Mouse (Mus musculus) adrenal gland, adult 8-10 months (tissue): ENCODE results near the gene Uqcrfs1. TPM values are rescaled to one million over a fixed set of nuclear protein-coding genes. Genes with fewer than 3 reads are reported as not detected.
A peak's percentile ranks its signal among the peaks of the same experiment; 100 is the strongest.

ENCODE experiments used
- DNase-seq: peaks from one replicate; pipeline ENCODE4 v3.0.0; 2022
- total RNA-seq, 4 experiments: library from RNA; stranded (reverse); gene quantifications; 2 replicates each; pipeline ENCODE4 v1.2.4; 2022

The Uqcrfs1 gene
- 100 to 1,000 TPM; 184 to 287 (median 250) TPM for total RNA-seq

DNA sequence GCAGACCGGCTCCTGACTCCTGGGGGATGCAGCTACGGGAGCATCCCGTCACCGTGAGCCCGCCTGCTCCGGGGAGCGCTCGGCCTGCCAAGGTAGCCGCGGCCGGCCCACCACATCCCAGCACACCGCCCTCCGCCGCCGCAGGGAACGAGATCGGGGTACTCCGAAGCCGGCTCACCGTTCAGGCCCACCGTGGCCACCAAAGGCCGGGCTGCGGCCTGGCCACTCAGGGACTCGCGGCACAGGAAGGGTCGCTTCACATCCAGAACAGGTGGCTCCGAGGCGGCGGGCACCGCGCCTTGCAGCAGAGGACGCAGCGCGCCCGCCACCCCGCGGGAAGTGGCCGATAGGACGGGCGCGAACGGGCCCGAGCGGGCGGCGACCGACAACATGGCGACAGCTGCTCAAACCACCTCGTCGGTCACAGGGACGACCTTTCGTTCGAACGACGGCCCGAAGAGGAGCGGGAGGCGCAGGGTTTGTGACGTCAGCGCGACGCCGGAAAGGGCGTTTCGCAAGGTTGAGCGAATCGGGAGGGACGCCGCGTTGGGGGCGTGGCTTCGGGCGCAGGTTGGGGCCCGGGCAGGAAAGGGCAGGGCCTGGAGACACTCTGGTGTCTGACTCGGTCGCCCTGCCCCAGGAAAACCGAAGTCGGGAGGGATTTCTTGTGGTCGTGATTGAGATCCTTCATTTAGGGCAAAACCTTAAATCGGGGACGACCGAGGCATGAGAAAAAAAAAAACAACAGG is at the start of gene Uqcrfs1:
Gene Uqcrfs1 (minus strand): TSS at position 507 of the 749 bp plus-strand sequence.
- DNase-seq, result peak; percentile 95

DNA sequence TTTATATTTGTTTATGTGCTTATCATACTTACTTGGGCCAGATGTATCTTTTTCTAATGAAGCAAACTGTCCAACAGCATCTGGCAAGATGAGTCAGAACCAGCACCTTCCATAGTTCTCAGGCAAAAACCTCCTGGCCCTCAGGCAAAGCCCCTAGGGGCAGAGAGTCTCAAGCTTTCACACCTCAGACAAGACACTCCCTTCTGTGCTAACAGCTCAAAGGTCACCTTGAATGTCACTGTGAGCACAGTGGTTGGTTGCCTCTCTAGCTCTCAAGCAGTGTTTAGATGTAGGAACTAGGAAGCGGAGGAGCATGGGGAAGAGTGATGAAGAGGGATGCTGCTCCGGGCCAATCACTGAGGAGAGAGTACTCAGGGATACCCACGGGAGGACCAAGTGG is 40.6 kb upstream of the Uqcrfs1 start:
- no peak for DNase-seq

DNA sequence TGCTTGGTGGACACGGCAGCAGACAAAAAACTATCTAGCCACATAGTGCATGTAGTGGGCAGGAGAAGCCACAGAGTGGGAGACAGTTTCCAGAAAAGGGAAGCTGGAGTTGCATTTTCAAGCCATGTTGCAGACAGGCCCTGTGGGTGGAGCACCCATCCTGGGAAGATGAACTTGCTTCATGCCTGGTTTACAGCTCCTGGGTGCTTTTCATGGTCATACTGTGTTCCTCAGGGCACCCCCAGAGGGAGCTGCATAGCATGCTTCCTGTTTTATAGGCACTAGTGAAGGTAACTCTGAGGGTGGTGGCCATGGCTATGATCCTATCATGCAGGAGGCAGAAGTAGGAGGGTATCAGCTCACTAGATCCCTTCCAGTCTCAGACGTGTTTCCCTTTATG is 37.4 kb upstream of the Uqcrfs1 start:
- DNase-seq, result no peak

DNA sequence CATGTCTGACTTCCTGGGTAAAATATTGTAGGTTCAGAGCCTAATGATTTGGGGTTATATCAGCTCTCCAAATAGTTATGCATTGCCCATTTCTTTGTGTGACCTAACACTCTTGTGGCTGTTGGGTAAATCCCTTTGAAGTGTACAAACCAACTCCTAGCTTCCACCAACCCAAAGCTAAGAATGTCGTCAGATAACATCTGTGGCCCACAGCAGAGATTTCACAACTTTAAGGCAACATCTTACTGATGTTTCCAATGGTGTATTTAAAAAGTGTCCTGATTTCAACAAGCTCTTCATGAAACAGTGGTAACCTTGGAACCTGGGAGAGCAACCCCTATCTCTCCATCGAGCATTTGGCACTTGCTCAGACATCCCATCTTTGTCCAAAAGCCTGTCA is 33.6 kb upstream of the Uqcrfs1 start:
- DNase-seq, result no peak

DNA sequence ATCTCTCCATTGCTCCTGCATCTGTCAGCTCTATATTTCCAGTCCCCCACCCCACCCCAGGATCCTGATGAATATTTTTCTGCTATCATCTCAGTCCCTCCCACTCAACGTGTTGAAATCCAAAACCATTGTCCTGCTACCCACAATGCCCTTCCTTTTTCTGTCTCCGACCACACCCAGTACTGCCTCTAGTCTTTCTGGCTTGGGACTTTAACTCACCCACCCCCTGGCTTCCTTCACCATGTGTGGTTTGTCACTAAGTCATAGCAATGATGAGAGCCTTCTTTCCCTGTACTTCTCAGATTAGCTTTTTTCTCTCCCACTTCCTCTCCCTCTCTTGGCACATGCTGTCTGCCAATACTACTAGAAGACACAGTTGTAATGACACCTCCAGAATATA is 31.7 kb upstream of the Uqcrfs1 start:
- DNase-seq, result no peak

DNA sequence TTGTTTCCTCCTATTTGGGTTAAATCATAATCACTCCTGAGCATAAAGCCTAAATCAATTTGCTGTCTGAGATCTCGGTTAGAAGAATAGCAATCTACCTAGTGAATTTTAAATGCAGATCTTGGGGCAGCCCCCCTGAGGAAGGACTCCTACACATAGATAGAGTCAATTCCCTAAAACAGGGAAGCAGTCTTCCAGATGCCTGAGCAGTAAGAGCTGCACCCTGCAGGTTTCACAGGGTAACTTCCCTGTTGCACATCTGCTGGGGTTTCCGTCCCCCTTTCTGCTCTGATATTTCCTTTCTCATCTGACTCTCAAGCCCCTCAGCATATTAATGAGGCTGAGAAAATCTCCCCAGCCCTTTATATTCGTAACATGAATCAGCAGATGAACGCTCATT is 27.8 kb upstream of the Uqcrfs1 start:
- no peak for DNase-seq

DNA sequence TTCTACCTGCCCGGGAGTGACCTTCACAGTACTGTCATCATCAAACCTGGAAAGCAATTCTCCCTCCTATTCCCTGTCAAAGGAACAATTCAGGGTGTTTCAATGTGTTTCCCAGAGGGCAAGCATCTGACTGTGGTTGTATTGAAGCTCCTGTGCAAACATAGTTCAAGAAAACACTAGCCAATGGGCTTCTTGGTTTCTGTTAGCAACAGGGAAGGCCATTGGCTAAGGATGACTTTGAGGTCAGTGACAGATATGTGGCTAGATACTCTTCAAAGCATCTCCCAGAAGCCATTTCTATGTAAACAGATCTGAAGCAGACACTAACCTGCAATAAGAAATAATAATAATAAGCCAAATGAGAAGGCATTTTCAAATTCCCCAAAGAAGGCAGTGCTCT is 25.0 kb upstream of the Uqcrfs1 start:
- no peak for DNase-seq

DNA sequence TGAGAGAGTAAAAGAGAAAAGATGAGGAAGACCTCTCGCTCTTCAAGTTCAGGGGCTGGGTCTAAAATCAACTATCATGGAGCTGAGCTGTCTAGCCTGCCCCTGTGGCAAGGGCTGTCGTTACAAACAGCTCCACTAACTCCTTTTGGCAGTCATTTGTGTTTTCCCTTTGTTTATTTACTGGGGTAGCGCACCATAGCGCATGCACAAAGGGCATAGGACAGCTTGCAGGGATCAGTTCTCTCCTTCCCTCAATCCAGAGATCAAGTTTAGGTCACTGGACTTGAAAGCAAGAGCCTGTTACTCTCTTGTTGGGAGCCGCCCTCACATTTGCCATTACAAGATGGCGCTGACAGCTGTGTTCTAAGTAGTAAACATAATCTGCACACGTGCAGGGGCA is 22.4 kb upstream of the Uqcrfs1 start:
- DNase-seq, result no peak

DNA sequence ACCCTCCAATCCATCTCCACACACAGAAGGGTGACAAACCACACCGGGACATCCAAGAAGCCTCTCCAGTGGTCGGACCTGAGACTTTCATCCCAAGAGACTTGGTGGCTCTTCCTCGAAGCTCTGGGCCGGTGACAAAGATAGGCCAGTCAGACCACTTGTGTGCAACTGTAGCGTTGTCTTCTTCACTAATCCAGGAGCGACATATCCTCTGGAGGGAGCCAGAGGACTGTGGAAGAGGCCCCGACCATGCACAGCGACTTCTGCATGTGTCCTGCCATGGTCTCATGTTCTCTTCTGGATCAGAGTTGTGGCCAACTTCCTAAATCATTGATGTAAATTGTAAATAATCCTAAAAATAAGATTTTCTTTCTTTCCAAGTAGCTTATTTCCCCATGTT is 21.6 kb upstream of the Uqcrfs1 start:
- no peak for DNase-seq

DNA sequence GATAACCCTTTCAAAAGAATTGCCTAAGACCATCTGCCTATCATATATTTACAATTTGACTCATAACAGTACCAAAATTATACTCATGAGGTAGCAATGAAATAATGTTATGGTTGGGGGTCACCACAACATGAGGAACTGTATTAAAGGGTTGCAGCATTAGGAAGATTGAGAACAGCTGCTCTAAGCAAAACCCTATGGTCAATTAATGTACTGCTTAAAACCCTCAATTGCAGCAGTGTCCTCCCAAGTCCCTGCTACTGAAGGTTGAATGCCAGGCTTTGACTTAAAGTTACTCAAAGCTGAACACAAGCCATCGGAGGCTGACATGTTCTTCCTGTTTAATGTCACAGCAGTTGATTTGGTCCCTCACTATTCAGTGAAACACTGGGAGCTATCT is 15.4 kb upstream of the Uqcrfs1 start:
- no peak for DNase-seq

DNA sequence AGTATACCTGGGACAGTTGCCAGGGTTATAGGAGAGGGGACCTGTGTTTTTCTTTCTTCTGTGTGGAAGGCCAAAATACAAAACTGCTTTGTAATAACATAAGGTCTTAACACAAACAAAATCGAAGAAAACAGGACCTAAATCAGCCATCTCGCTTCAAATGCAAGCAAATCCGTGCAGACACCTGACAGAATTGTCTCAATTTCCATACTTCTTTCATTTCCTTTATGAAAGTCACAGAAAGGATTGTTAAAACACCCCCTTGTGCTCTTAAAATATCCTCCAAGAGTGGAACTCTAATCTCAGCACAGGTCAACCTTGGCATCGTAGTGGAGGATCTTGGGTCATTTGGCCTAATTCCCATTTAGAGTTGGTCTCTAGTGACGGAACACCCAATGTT is 14.9 kb upstream of the Uqcrfs1 start:
- no peak for DNase-seq

DNA sequence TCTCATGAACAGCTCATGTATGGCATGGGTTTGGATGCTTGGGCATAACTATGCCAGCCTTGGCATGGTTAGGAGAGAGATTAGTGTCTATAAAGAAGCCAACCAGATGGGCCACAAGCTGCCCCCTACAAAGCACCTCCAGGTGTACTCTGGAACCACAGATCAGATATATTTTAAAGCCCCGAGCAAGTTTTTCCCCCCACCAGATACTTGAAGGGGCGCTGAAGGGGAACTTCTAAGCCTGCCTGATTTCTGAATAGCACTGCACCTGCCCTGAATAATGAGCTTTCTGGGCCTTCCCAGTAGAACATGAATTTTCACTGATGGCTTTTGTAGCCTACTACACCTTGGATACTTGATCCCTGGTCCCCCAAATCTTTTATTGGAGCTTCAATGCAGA is 12.6 kb upstream of the Uqcrfs1 start:
- DNase-seq, result no peak

DNA sequence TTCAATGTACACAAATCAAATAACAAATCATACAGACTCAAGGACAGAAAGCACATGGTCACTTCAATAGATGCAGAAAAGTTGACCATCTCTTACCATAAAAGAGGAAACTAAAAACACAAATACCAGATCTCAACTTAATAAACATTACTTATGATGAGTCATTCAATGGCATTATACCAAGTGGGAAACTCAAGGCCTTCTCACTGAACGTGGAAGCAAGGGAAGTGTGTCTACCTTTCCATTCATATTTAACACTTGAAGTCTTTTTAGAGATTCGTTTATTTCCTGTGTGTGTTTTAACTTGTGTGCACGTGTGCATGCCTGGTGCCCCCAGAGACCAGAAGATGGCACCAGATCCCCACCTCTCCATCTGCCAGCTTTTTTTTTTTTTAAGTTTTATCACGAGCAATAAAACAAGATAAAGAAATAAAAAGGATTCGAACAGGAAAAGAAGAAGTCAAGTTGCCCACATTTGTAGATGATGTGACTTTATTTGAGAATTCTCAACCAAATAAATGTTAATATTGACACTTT is 8.0 kb upstream of the Uqcrfs1 start:
- DNase-seq, result no peak

DNA sequence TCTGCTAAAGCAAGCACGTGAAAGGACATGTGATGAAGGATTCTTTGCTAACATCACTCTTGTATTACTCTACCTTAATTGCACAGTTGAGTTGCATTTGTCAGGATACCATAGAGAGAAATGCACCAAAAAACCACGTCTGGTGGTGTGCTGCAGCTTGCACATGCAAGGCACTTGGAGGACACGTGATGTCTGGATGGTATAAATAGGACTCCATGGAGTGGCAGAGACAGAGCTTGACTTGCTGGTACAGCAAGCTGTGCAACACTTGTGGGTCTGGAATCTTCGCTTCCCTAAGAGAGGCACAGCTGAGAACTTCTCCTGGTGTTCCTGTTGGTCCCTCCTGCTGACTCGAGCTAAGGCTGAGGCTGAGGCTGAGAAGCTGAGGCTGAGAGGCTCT is 4.2 kb upstream of the Uqcrfs1 start:
- no peak for DNase-seq

DNA sequence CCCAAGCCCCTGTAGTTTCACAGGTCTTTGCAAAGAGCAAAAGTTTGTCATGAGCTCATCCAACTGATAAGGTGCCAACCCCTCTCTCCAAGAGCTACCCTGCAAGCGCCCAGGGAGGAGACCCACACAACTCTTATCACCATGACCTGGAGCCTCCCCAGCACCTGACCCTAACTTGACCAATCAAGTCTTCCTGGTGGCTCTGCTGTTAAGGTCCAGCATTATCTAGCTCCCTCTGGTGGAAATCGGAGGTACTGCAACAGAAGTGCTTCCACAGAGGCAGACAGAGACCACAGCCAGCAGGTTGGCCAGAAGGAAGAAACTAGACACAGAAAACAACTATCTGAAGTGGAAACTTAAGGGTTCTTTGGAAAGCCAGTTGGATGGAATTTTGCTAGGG is 3.7 kb upstream of the Uqcrfs1 start:
- peak; percentile 69 for DNase-seq

DNA sequence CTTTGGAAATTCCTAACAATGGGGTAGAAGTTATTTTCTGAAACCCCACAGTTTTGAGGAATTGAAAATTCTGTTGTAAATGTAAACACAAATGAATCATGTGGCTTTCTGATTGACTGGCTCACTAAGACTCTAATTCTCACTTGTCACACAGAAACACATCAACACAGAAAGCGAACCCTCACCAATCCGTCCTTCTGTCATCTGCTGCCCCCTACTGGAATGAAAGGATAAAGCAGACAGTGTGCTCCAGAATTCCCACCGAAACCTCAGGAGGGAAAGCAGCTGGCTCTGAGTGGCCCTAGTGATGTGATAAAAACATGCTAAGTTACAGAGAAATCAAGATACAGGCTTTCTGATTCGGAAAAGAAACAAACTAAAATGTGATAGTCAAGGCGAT is 14.4 kb downstream of the Uqcrfs1 start:
- DNase-seq, result peak; percentile 33

DNA sequence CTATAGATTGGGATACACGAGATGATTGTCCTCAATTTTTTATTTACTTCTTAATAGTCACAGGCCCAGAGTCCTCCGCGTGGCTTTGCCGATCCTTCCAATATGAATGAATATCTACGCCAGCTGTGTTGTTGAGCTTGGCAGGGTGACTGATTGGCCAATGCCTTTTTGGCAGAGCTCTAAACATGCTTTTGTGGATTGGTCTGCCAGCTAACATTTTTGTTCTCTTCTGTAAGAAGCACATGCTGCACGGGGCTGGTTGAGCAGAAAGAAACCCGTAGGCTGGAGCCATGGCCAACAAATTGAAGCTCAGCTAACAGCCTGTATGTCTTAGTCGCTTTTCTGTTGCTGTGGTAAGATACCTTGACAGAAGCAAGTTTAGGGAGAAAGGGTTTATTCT is 20.2 kb downstream of the Uqcrfs1 start:
- no peak for DNase-seq

DNA sequence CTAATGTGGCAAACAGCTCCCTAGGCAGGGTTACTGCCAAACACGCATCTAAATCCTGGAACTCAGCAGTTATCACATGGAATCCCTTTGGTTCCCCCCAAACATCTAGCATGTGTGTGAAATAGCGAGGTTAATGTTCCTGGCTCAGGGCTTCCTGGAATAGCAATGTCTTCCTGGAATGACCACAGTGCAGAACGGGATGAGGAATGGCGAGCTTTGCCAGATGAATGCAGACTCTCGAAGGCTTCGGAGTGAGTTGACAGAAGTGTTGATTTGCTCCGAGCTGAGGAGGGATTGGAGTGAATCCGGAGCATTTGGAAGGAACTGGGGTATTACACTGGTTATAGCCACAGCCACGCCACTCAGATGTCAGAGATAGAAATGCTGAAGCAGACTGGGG is 21.2 kb downstream of the Uqcrfs1 start:
- DNase-seq, result no peak

DNA sequence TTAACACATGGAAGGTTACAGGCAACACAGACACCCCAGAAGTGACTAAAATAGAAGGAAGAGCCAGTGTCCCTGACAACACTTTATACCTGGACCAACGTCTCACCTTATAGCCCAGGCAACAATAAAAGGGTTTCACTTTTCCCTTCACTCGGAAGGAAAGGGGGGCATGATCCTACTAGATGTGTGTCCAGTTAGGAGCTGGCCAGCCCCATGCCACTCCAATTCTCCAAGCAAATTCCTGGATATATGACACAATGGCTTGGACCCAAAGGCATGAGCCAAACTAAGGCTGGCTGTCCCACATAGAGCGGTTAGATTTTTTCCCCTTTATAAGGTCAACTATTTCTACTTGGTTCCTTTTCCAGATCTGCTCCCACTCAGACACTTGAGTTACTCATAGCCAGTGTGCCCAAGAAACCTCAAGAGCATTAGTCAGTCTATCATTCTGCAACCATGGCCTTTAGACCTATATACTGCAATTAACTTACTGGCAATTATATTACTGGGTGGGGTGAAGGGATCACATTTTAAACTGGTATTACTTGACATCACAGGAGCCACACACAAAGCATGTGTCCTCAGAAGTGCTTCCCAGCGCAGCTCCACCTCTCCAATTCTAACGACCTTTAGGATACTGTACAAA is 21.8 kb downstream of the Uqcrfs1 start:
- DNase-seq, result no peak

DNA sequence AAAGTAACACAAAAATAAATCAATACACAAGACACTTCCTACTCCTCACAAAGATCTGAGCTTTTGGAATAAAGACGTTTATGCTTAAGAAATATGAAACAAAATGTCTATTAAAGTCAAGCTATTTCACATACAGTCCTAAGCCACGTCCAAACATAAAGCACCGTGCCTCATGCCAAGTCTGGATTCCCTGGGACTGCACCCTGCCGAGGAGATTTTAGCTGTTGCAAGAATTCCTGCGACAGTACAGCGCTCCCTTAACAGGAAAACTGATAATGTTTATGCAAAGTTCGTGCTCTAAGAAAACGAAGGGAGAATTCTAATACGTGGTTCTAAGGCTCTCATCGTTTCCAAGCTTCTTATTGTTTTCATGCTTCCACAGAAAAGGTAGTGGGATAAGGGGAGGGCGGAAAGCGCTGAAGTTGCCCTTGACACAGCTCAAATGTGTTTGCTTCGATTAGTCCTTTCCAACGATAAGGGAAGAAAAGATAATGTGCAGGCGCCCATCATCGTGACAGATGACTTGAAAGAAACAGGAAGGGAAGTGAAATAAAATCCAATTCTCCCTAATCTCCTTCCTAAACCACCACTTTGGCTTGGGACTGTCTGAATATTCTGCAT is 23.8 kb downstream of the Uqcrfs1 start:
- DNase-seq, result no peak

DNA sequence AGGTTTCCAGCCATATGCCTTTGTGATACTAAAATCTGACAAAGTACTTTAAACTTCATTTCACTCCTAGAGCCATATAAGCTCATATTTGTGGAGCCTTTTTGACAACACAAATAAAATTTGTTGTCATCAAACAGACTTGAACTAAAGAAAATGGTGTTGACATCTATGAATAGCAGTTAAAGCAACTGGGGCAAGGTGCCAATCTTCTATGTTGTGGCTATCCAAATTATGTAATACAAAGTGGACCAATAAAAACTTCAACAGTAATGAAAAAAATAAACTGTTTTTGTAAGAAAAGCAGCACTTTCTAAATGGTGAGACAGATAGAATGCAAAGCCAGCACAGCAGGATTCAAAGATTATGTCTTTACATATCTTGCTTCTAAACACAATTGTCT is 27.0 kb downstream of the Uqcrfs1 start:
- DNase-seq, result no peak

DNA sequence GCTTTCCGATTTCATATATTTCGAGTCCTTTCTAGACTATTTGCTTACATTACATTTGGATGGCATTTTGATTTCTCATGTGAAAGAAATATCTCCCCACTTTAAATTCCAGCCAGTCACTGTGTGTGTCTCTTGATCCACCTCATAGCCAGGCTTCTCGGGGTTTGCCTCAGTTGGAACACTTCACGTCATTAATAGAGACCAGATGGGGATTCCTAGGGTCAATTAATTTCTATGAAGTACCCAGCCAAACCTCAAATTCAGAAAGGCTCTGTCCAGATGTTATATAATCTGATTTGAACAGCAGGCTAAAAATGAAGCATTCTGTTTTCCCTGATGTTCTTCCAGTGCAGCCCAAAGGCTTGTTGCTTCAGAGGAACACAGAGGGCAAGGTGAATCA is 37.5 kb downstream of the Uqcrfs1 start:
- DNase-seq, result no peak

DNA sequence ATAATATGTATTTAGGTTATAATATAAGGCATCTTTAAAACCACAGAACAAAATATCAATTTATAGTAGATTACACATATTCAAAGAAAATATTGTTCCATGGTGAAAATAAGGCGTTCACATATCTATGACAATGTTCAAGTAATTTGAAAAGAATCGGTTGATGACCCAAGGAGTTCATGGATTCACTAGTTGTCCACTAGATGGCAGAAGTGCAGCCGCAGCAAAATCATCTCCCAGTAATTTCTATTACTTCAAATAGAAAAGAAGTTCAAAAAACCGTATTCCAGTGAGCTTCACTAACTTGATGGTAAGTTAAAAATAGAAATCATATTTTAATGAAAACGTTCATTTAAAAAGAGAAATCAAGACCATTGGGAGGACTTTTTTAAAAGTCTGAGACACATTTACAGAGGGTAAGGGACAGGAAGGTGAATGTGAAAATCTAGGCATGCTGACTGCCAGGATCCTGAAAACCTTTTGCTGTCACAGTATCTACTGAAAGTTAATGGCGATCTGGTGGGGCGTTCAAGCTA is 43.2 kb downstream of the Uqcrfs1 start:
- DNase-seq, result no peak
